Mouse (Mus musculus) lung, embryonic 15.5 days (tissue): ENCODE measurements at regions not wholly inside any gene's neighbourhood (a gene's known extent, or its start where the extent isn't known, plus 50 kb on each side); places are given as distances from the start of the nearest gene placed in this dataset.

ENCODE experiments used
- ATAC-seq: fragments of 200-750 bp; cut with Nextera tagmentation; 2 replicates; pipeline ENCODE4 v1.8.0; 2017; ENCODE audit warnings: moderate number of reproducible peaks, borderline replicate concordance; ENCODE audit not compliant: low FRiP score, low TSS enrichment; ENCODE audit errors: extremely low read depth
- H3K27ac ChIP-seq: fragments of 300-500 bp; sonication (generic); 2 replicates; pipeline ENCODE4 v1.5.1; 2015; ENCODE audit warnings: moderate library complexity, mild to moderate bottlenecking, inconsistent platforms
- H3K27me3 ChIP-seq: fragments of 300-500 bp; sonication (generic); 2 replicates; pipeline ENCODE4 v1.6.1; 2015; ENCODE audit warnings: inconsistent platforms
- H3K36me3 ChIP-seq: fragments of 300-500 bp; sonication (generic); 2 replicates; pipeline ENCODE4 v1.6.1; 2015; ENCODE audit warnings: inconsistent platforms
- H3K4me1 ChIP-seq: fragments of 300-500 bp; sonication (generic); 2 replicates; pipeline ENCODE4 v1.6.1; 2015; ENCODE audit warnings: inconsistent platforms
- H3K4me2 ChIP-seq: fragments of 300-500 bp; sonication (generic); 2 replicates; pipeline ENCODE4 v1.6.1; 2015; ENCODE audit warnings: inconsistent platforms, mild to moderate bottlenecking, moderate library complexity
- H3K4me3 ChIP-seq: fragments of 300-500 bp; sonication (generic); 2 replicates; pipeline ENCODE4 v1.5.1; 2015; ENCODE audit warnings: mild to moderate bottlenecking, inconsistent platforms
- H3K9ac ChIP-seq: fragments of 300-500 bp; sonication (generic); 2 replicates; pipeline ENCODE4 v1.6.1; 2015; ENCODE audit warnings: inconsistent platforms
- H3K9me3 ChIP-seq: fragments of 300-500 bp; sonication (generic); 2 replicates; pipeline ENCODE4 v1.6.1; 2016; ENCODE audit warnings: inconsistent platforms
- WGBS: fragments of 180-500 bp; shearing (Covaris S2); methylation state at CpG from one replicate; pipeline ENCODE4 v1.1.7; 2015; 5-methylcytosine and 5-hydroxymethylcytosine counted together

GRCm38 (mm10) chr7:117258557-117258956 lies 122.2 kb upstream of the Xylt1 start:
- H3K27me3 ChIP-seq, result no peaks in the 10 kb centered on the region
- 63% methylated on average over 5 of the region's 5 CpGs for WGBS
- H3K9me3 ChIP-seq, result no peaks in the 10 kb centered on the region
- ATAC-seq, result no peak
- H3K4me3 ChIP-seq, result no peak overlapping the region
- H3K27ac ChIP-seq, result no peak overlapping the region
- H3K4me2 ChIP-seq, result no peak overlapping the region
- no peaks in the 10 kb centered on the region for H3K4me1 ChIP-seq
- H3K36me3 ChIP-seq, result no peaks in the 10 kb centered on the region
- H3K9ac ChIP-seq, result no peak overlapping the region

GRCm38 (mm10) chr7:117259151-117259550 lies 121.6 kb upstream of the Xylt1 start:
- Histone ChIP-seq H3K27me3 (no peaks in the 10 kb centered on the region), H3K4me3 (no peak overlapping the region), H3K9me3 (no peaks in the 10 kb centered on the region), H3K9ac (no peak overlapping the region), H3K4me1 (no peaks in the 10 kb centered on the region), H3K36me3 (no peaks in the 10 kb centered on the region), H3K27ac (no peak overlapping the region), H3K4me2 (no peak overlapping the region)
- no peak for ATAC-seq
- whole genome bisulfite sequencing, result 55% methylated on average over 5 of the region's 5 CpGs

- H3K27ac ChIP-seq, result no peak overlapping the region
- no peak for ATAC-seq
- WGBS, result 71% methylated on average over 6 of the region's 6 CpGs
- no peak overlapping the region for H3K4me3 ChIP-seq
- H3K9me3 ChIP-seq, result no peaks in the 10 kb centered on the region
- H3K36me3 ChIP-seq, result no peaks in the 10 kb centered on the region
- no peak overlapping the region for H3K4me2 ChIP-seq
- H3K4me1 ChIP-seq, result no peaks in the 10 kb centered on the region
- H3K9ac ChIP-seq, result no peak overlapping the region
- H3K27me3 ChIP-seq, result no peaks in the 10 kb centered on the region
These were observed 121.0 kb upstream of the Xylt1 start for GRCm38 (mm10) chr7:117259674-117260294.

DNA sequence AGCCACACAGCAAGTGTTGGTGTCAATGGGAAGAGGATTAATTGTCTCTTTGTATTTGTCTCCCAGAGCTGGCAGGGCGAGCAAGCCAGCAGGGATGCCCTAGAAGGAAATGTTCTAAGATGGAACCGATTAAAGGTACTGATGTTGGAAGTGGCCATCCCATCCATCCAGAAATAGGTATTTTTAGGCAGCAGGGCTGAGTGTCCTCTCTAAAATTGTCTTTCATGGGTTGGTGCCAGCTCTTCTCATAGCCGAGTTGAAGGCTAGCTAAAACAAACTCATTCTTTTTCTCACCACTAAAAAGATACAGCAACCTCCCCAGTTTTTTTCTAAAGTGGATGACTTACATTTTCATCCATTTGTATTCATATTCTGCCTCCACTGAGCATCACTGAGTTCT lies 120.2 kb upstream of the Xylt1 start:
- Histone ChIP-seq H3K27me3 (no peaks in the 10 kb centered on the region), H3K9ac (no peak overlapping the region), H3K36me3 (no peaks in the 10 kb centered on the region), H3K9me3 (no peaks in the 10 kb centered on the region), H3K4me1 (no peaks in the 10 kb centered on the region), H3K4me2 (no peak overlapping the region), H3K27ac (no peak overlapping the region), H3K4me3 (no peak overlapping the region)
- WGBS, result 56% methylated on average over 3 of the region's 3 CpGs
- no peak for ATAC-seq

GRCm38 (mm10) chr7:117263126-117263525 lies 117.7 kb upstream of the Xylt1 start:
- no peaks in the 10 kb centered on the region for H3K4me1 ChIP-seq
- no peak overlapping the region for H3K4me2 ChIP-seq
- no peak for ATAC-seq
- no peaks in the 10 kb centered on the region for H3K9me3 ChIP-seq
- no peaks in the 10 kb centered on the region for H3K27me3 ChIP-seq
- no peak overlapping the region for H3K9ac ChIP-seq
- no peaks in the 10 kb centered on the region for H3K36me3 ChIP-seq
- WGBS, result 73% methylated on average over 12 of the region's 12 CpGs
- no peak overlapping the region for H3K4me3 ChIP-seq
- H3K27ac ChIP-seq, result no peak overlapping the region

DNA sequence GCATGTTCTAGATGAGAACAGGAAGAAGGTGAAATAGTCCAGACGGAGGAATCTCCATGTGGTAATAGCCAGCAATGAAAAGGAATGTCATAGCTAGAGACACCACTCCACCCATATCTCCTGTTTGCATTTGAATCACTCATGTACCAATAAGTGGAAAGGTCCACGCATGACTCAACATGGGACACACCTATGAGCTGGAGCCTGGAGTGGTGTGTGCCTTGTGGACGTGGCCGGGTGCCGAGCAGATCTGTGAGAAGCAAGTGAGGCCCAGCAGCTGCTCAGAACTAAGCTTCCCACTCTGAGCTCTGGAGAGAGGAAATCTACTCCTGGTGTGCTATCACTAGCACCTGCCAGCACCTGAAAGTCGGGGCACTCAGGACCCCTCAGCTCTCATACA lies 116.4 kb upstream of the Xylt1 start:
- Histone ChIP-seq H3K4me1 (no peaks in the 10 kb centered on the region), H3K27me3 (no peaks in the 10 kb centered on the region), H3K4me3 (no peak overlapping the region), H3K27ac (no peak overlapping the region), H3K36me3 (no peaks in the 10 kb centered on the region), H3K9me3 (no peaks in the 10 kb centered on the region), H3K4me2 (no peak overlapping the region), H3K9ac (no peak overlapping the region)
- 71% methylated on average over 6 of the region's 6 CpGs for WGBS
- no peak for ATAC-seq

- Histone ChIP-seq H3K9ac (no peak overlapping the region), H3K4me1 (no peaks in the 10 kb centered on the region), H3K27me3 (no peaks in the 10 kb centered on the region), H3K4me3 (no peak overlapping the region), H3K36me3 (no peaks in the 10 kb centered on the region), H3K4me2 (no peak overlapping the region), H3K27ac (no peak overlapping the region), H3K9me3 (no peaks in the 10 kb centered on the region)
- ATAC-seq, result no peak
- 82% methylated on average over 7 of the region's 7 CpGs for WGBS
These were observed 112.7 kb upstream of the Xylt1 start for GRCm38 (mm10) chr7:117268096-117268495.

DNA sequence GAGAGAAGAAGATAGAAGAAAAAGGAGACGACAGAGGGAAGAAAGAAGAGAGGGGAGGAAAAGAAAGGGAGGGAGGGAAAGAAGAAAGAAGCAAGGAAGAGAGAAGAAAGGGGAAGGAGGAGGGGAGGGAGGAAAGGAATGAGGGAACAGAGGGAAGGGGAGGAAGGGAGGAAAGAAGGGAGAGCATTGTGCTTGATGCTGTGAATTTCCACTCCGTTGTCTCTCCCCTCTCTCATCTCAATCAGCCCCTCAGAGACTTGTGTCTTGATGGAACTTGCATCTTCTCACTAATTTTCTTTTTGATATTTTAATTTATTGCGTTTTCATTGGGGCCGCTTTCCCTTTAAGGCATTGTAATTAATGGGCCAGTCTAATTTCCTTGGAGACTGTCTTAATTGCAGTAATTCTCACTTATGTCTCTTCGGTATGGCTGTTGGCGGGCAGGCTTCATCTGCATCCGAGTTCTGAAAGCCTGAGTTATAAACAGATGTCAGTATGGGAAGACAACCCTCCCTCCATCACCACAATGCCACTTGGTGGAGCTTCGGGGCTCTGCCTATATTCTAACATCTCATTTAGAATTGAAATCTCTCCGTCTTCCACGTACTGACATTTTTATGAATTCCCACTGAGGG lies 111.4 kb upstream of the Xylt1 start:
- ATAC-seq, result no peak
- WGBS, result 63% methylated on average over 10 of the region's 10 CpGs
- H3K4me3 ChIP-seq, result no peak overlapping the region
- H3K27me3 ChIP-seq, result no peaks in the 10 kb centered on the region
- no peak overlapping the region for H3K9ac ChIP-seq
- no peaks in the 10 kb centered on the region for H3K36me3 ChIP-seq
- H3K27ac ChIP-seq, result no peak overlapping the region
- H3K9me3 ChIP-seq, result no peaks in the 10 kb centered on the region
- H3K4me1 ChIP-seq, result no peaks in the 10 kb centered on the region
- no peak overlapping the region for H3K4me2 ChIP-seq

- 57% methylated on average over 6 of the region's 6 CpGs for WGBS
- Histone ChIP-seq H3K27ac (no peak overlapping the region), H3K4me1 (no peaks in the 10 kb centered on the region), H3K4me2 (no peak overlapping the region), H3K27me3 (no peaks in the 10 kb centered on the region), H3K4me3 (no peak overlapping the region), H3K9me3 (no peaks in the 10 kb centered on the region), H3K36me3 (no peaks in the 10 kb centered on the region), H3K9ac (no peak overlapping the region)
- ATAC-seq, result no peak
These were observed 102.3 kb upstream of the Xylt1 start for GRCm38 (mm10) chr7:117278388-117278961.

DNA sequence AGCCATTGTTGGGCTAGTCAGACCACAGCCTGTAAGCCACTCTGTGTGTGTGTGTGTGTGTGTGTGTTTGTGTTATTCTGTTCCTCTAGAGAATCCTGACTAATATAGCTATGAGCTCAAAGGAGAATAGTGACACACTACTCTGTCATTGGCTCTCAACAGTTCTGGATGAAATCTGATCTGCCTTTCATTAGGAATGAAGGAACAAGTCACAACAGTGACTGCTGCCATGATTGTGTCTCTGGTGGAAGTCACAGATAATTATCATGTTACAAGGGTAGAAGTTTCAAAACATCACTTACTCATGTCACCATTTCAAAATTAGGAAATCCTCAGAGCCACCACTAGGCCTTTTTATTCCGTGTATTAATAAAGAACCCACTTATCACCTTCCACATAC lies 98.6 kb upstream of the Xylt1 start:
- 65% methylated on average over 1 of the region's 1 CpGs for WGBS
- Histone ChIP-seq H3K4me2 (no peak overlapping the region), H3K36me3 (no peaks in the 10 kb centered on the region), H3K4me1 (0 out of 2 replicates have a peak, but pooled peaks cover 8% of the 10 kb centered on the region), H3K9me3 (no peaks in the 10 kb centered on the region), H3K4me3 (no peak overlapping the region), H3K27me3 (no peaks in the 10 kb centered on the region; the same call in 1 of the 2 replicates), H3K27ac (no peak overlapping the region), H3K9ac (no peak overlapping the region)
- no peak for ATAC-seq

GRCm38 (mm10) chr7:117285206-117285605 lies 95.6 kb upstream of the Xylt1 start:
- no peaks in the 10 kb centered on the region for H3K36me3 ChIP-seq
- H3K4me2 ChIP-seq, result no peak overlapping the region
- WGBS, result 74% methylated on average over 3 of the region's 3 CpGs
- H3K4me1 ChIP-seq, result 0 out of 2 replicates have a peak, but pooled peaks cover 8% of the 10 kb centered on the region
- H3K27ac ChIP-seq, result no peak overlapping the region
- H3K27me3 ChIP-seq, result no peaks in the 10 kb centered on the region; the same call in 1 of the 2 replicates
- ATAC-seq, result no peak
- no peak overlapping the region for H3K9ac ChIP-seq
- no peak overlapping the region for H3K4me3 ChIP-seq
- H3K9me3 ChIP-seq, result no peaks in the 10 kb centered on the region

- Histone ChIP-seq H3K4me3 (no peak overlapping the region), H3K27me3 (no peaks in the 10 kb centered on the region; the same call in 1 of the 2 replicates), H3K36me3 (no peaks in the 10 kb centered on the region), H3K9ac (no peak overlapping the region), H3K4me1 (0 out of 2 replicates have a peak, but pooled peaks cover 8% of the 10 kb centered on the region), H3K4me2 (no peak overlapping the region), H3K27ac (no peak overlapping the region), H3K9me3 (no peaks in the 10 kb centered on the region)
- WGBS, result 36% methylated on average over 5 of the region's 5 CpGs
- ATAC-seq, result no peak
These were observed 94.8 kb upstream of the Xylt1 start for GRCm38 (mm10) chr7:117285985-117286384.
